Mouse (Mus musculus) midbrain, embryonic 14.5 days (tissue): ENCODE results near the gene Gfm2. TPM values are rescaled to one million over a fixed set of nuclear protein-coding genes. Genes with fewer than 3 reads are reported as not detected.

Experiments used
- ATAC-seq: fragments of 200-750 bp; cut with Nextera tagmentation; 2 replicates; pipeline ENCODE4 v1.8.0; 2017; ENCODE audit warnings: moderate number of reproducible peaks, moderate library complexity; ENCODE audit not compliant: low FRiP score, low TSS enrichment
- DNase-seq: peaks from one replicate; pipeline ENCODE4 v3.0.0-alpha.2; 2015
- H3K27ac ChIP-seq: fragments of 300-500 bp; sonication (generic); replicated peaks from 2 replicates; pipeline ENCODE4 v1.5.1; 2014; ENCODE audit warnings: mild to moderate bottlenecking, low read depth, low read length, moderate library complexity
- H3K27me3 ChIP-seq: fragments of 300-500 bp; sonication (generic); 2 replicates; pipeline ENCODE4 v1.6.1; 2014; ENCODE audit warnings: low read length, control low read depth, mixed read lengths; ENCODE audit not compliant: control insufficient read depth, insufficient read depth
- H3K36me3 ChIP-seq: fragments of 300-500 bp; sonication (generic); 2 replicates; pipeline ENCODE4 v1.6.1; 2014; ENCODE audit warnings: low read length, control low read depth; ENCODE audit not compliant: control insufficient read depth, insufficient read depth
- H3K4me1 ChIP-seq: fragments of 300-500 bp; sonication (generic); 2 replicates; pipeline ENCODE4 v1.6.1; 2014; ENCODE audit warnings: mild to moderate bottlenecking, antibody characterized with exemption, low read length, control low read depth; ENCODE audit not compliant: control insufficient read depth, insufficient read depth
- H3K4me2 ChIP-seq: fragments of 300-500 bp; sonication (generic); 2 replicates; pipeline ENCODE4 v1.6.1; 2014; ENCODE audit warnings: mild to moderate bottlenecking, low read length, moderate library complexity
- H3K4me3 ChIP-seq: fragments of 300-500 bp; sonication (generic); replicated peaks from 2 replicates; pipeline ENCODE4 v1.5.1; 2014; ENCODE audit warnings: low read depth, low read length
- H3K9ac ChIP-seq: fragments of 300-500 bp; sonication (generic); replicated peaks from 2 replicates; pipeline ENCODE4 v1.6.1; 2014; ENCODE audit warnings: mild to moderate bottlenecking, low read length, moderate library complexity
- H3K9me3 ChIP-seq: fragments of 300-500 bp; sonication (generic); 2 replicates; pipeline ENCODE4 v1.6.1; 2016; ENCODE audit warnings: low read length, control low read depth, mixed read lengths; ENCODE audit not compliant: control insufficient read depth
- WGBS: fragments of 180-500 bp; shearing (Covaris S2); extraction: QIAGEN DNeasy Blood & Tissue Kit; methylation state at CpG from one replicate; pipeline ENCODE4 v1.1.7; 2014; 5-methylcytosine and 5-hydroxymethylcytosine counted together
- polyA plus RNA-seq: library from polyadenylated mRNA; unstranded; fragments of >200 nt; fragmentation: Nextera tagmentation; extraction: Ambion mirVana; gene quantifications from 2 replicates; pipeline ENCODE4 v1.2.1, GENCODE M21; 2014

The Gfm2 gene
- polyA plus RNA-seq, 1 experiment from 2014 or later: 36.5 TPM

DNA sequence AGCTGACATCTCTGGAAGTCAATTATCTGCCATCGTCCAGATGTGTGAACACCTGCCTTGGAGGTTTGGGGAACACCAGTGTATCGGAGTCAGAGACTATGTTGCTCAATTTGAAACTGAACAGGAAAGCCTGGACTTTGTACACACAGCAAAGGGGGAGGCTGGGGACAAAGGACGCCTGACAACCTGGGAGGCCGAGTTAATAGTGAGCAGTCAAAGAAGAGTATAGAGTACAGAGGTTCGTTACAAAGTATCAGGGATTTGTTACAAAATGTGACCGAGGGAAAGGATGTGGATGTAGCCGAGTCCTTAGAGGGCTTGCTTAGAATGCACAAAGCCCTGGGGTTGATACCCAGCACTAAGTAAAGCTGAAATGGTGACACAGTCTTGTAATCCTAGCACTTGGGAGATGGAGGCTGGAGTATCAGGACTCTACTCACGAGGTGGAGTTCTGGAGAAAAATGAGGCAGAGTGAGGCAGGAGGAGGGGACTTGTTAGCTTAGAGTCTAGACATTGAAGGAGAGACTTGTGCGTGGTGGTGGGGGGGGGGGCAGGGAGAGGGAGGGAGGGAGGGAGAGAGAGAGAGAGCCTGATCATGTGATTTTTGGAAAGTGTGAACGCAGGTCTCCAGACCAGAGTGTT lies 86.7 kb downstream of the Gfm2 start:
- Histone ChIP-seq H3K4me1 (no peaks in the 10 kb centered on the region), H3K27me3 (no peaks in the 10 kb centered on the region), H3K4me3 (no peak overlapping the region), H3K4me2 (no peak overlapping the region), H3K27ac (no peak overlapping the region), H3K9ac (no peak overlapping the region), H3K9me3 (no peaks in the 10 kb centered on the region), H3K36me3 (no peaks in the 10 kb centered on the region)
- ATAC-seq (no peak), DNase-seq (no peak)
- 76% methylated on average over 10 of the region's 10 CpGs for WGBS

DNA sequence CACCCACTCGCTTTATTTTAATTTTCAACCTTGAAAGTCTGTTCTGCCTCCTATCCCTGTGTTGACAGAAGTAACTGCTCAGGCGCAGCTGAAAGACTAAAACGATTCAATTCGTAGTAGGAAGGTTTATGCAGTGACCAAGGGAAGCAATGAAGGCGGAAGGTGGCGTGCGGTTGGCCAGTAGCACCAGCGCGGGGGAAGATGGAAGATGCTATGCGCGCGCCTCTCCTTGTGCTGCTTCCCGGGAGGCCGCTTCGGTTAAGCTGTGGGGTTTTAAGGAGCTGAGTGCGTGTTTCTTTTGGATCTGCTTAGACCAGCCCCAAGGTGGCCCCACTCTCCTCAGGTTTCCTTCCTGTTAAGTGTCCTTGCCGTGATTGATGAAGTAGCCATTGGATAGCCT lies 87.4 kb downstream of the Gfm2 start:
- ATAC-seq: no peak
- Histone ChIP-seq H3K4me1 (no peaks in the 10 kb centered on the region), H3K36me3 (no peaks in the 10 kb centered on the region), H3K27ac (no peak overlapping the region), H3K9ac (no peak overlapping the region), H3K4me3 (no peak overlapping the region), H3K27me3 (no peaks in the 10 kb centered on the region), H3K9me3 (no peaks in the 10 kb centered on the region), H3K4me2 (no peak overlapping the region)
- 78% methylated on average over 17 of the region's 17 CpGs for WGBS
- no peak for DNase-seq

GRCm38 (mm10) chr13:97227795-97228194 lies 90.1 kb downstream of the Gfm2 start:
- no peaks in the 10 kb centered on the region for H3K9me3 ChIP-seq
- no peak for DNase-seq
- H3K4me1 ChIP-seq: no peaks in the 10 kb centered on the region
- no peak overlapping the region for H3K4me2 ChIP-seq
- H3K36me3 ChIP-seq: no peaks in the 10 kb centered on the region
- no peak overlapping the region for H3K9ac ChIP-seq
- 94% methylated on average over 3 of the region's 3 CpGs for WGBS
- no peak for ATAC-seq
- H3K27me3 ChIP-seq: no peaks in the 10 kb centered on the region
- no peak overlapping the region for H3K27ac ChIP-seq
- H3K4me3 ChIP-seq: no peak overlapping the region

GRCm38 (mm10) chr13:97230101-97230500 lies 92.4 kb downstream of the Gfm2 start:
- no peak overlapping the region for H3K27ac ChIP-seq
- ATAC-seq (no peak), DNase-seq (no peak)
- H3K9me3 ChIP-seq: no peaks in the 10 kb centered on the region
- H3K4me3 ChIP-seq: no peak overlapping the region
- H3K36me3 ChIP-seq: no peaks in the 10 kb centered on the region
- H3K4me2 ChIP-seq: no peak overlapping the region
- WGBS: 80% methylated on average over 3 of the region's 3 CpGs
- no peaks in the 10 kb centered on the region for H3K4me1 ChIP-seq
- no peaks in the 10 kb centered on the region for H3K27me3 ChIP-seq
- no peak overlapping the region for H3K9ac ChIP-seq

Other genes starting within 250 kb of the Gfm2 start
- gene Gcnt4, start 213.2 kb upstream of the Gfm2 start, polyA plus RNA-seq: 0.07 and 0.14 TPM in 2 replicates
- gene 1700029F12Rik, start 103.6 kb upstream of the Gfm2 start, polyA plus RNA-seq: not detected in 2 replicates
- gene Fam169a, start 70.7 kb upstream of the Gfm2 start, polyA plus RNA-seq: 32.7 and 37.9 TPM in 2 replicates
- gene Gm6169, start 38.7 kb upstream of the Gfm2 start, polyA plus RNA-seq: 0.61 and 1.1 TPM in 2 replicates
- 46.1 and 48.1 TPM in 2 replicates for gene Nsa2, start within 50 bp of the Gfm2 start, polyA plus RNA-seq
- gene Hexb, start 60.4 kb downstream of the Gfm2 start, polyA plus RNA-seq: 32.4 and 38.7 TPM in 2 replicates
- gene Enc1, start 103.2 kb downstream of the Gfm2 start, polyA plus RNA-seq: 94.2 and 99.0 TPM in 2 replicates